Mouse (Mus musculus): ENCODE data around the gene Tmed2.

- TF ChIP-seq TAL1 (IDR thresholded peaks at IDR 0.05; ENCODE audit: low read length) (no peak), GATA1 (IDR thresholded peaks at IDR 0.05; ENCODE audit: low read length) (no peak)
Observed at GRCm38 (mm10) chr5:124536776-124537175, 3.7 kb upstream of the Tmed2 start.
